Mouse (Mus musculus) CH12.LX (cell line): Measurements from ENCODE around the gene Acsl1. TPM values are rescaled to one million over a fixed set of nuclear protein-coding genes. Genes with fewer than 3 reads are reported as not detected.

Experiments used
- DNase-seq: peaks from one replicate; pipeline ENCODE4 v3.0.0-alpha.2; 2013; ENCODE audit errors: extremely low read depth
- H3K27ac ChIP-seq: 2 replicates; pipeline ENCODE4 v1.5.1; 2012; ENCODE audit warnings: low read depth, mild to moderate bottlenecking, control low read depth, moderate library complexity; ENCODE audit not compliant: insufficient read depth
- H3K27me3 ChIP-seq: replicated peaks from 2 replicates; pipeline ENCODE3; 2012; ENCODE audit warnings: inconsistent platforms
- H3K36me3 ChIP-seq, 2 experiments: replicated peaks in 1 of 2; 2 replicates each; pipeline versions ENCODE3 to v1.6.1; 2012; ENCODE audit warnings: inconsistent platforms in 1 of 2, low read length in 1 of 2, mild to moderate bottlenecking in 1 of 2, mixed read lengths in 1 of 2, moderate library complexity in 1 of 2; ENCODE audit not compliant: control insufficient read depth in 1 of 2, insufficient read depth in 1 of 2
- H3K4me1 ChIP-seq, 2 experiments: 2 replicates each; pipeline ENCODE4 v1.6.1; 2012; ENCODE audit warnings: inconsistent platforms in 1 of 2, moderate library complexity in 1 of 2; ENCODE audit not compliant: insufficient read depth in 2 of 2, control insufficient read depth in 1 of 2
- H3K4me2 ChIP-seq: 2 replicates; pipeline ENCODE4 v1.6.1; 2012; ENCODE audit warnings: low read depth, mild to moderate bottlenecking, control low read depth; ENCODE audit not compliant: poor library complexity, insufficient read depth, severe bottlenecking
- H3K4me3 ChIP-seq, 3 experiments: fragments of 150-350 bp in 1 of 3; sonication (generic) in 1 of 3; replicated peaks in 1 of 3; 2 replicates each; pipeline versions ENCODE3 to v1.5.1; 2011 to 2012; ENCODE audit warnings: low read depth in 2 of 3, low read length in 2 of 3, mild to moderate bottlenecking in 2 of 3, moderate library complexity in 2 of 3, control low read depth in 1 of 3, improper control_type of control experiment in 1 of 3, inconsistent platforms in 1 of 3, mixed read lengths in 1 of 3; ENCODE audit not compliant: poor library complexity in 1 of 3
- H3K79me2 ChIP-seq: replicated peaks from 2 replicates; pipeline ENCODE4 v1.6.1; 2012; ENCODE audit warnings: mild to moderate bottlenecking, moderate library complexity; ENCODE audit not compliant: control insufficient read depth, poor library complexity, insufficient read depth, severe bottlenecking; ENCODE audit errors: extremely low read depth
- H3K9ac ChIP-seq: 2 replicates; pipeline ENCODE4 v1.6.1; 2012; ENCODE audit warnings: low read depth, mild to moderate bottlenecking, control low read depth, moderate library complexity; ENCODE audit not compliant: insufficient read depth
- H3K9me3 ChIP-seq: replicated peaks from 2 replicates; pipeline ENCODE3; 2012; ENCODE audit warnings: low read length, inconsistent platforms, mixed read lengths
- ETS1 ChIP-seq: conservative IDR thresholded peaks from 2 replicates; pipeline ENCODE4 v1.6.1; 2012; ENCODE audit warnings: low read depth, mild to moderate bottlenecking, inconsistent platforms, low read length, improper control_type of control experiment, moderate library complexity
- IRF4 ChIP-seq: IDR thresholded peaks from 2 replicates; pipeline ENCODE4 v1.6.1; 2014; ENCODE audit warnings: low read depth, mild to moderate bottlenecking, inconsistent platforms, low read length, improper control_type of control experiment
- JUN ChIP-seq: IDR thresholded peaks from 2 replicates; pipeline ENCODE4 v1.6.1; 2011; ENCODE audit warnings: low read depth, mild to moderate bottlenecking, low read length, improper control_type of control experiment, moderate library complexity; ENCODE audit not compliant: insufficient read depth
- MEF2A ChIP-seq: IDR thresholded peaks from 2 replicates; pipeline ENCODE4 v1.6.1; 2014; ENCODE audit warnings: low read depth, mild to moderate bottlenecking, inconsistent platforms, low read length, improper control_type of control experiment, borderline replicate concordance
- MXI1 ChIP-seq: IDR thresholded peaks from 2 replicates; pipeline ENCODE4 v1.6.1; 2011; ENCODE audit warnings: mild to moderate bottlenecking, low read depth, low read length, improper control_type of control experiment
- NELFE ChIP-seq: IDR thresholded peaks from 2 replicates; pipeline ENCODE4 v1.6.1; 2011; ENCODE audit warnings: low read depth, low read length, improper control_type of control experiment
- PAX5 ChIP-seq: IDR thresholded peaks from 2 replicates; pipeline ENCODE4 v1.6.1; 2012; ENCODE audit warnings: low read length, inconsistent platforms, mixed read lengths
- POLR2A ChIP-seq: IDR thresholded peaks from 2 replicates; pipeline ENCODE4 v1.6.1; 2011; ENCODE audit warnings: low read depth, mild to moderate bottlenecking, improper control_type of control experiment, low read length
- POLR2AphosphoS2 ChIP-seq: IDR thresholded peaks from 2 replicates; pipeline ENCODE4 v1.6.1; 2011; ENCODE audit warnings: low read depth, low read length, improper control_type of control experiment
- SIN3A ChIP-seq: IDR thresholded peaks from 2 replicates; pipeline ENCODE4 v1.6.1; 2012; ENCODE audit warnings: low read length, improper control_type of control experiment, inconsistent platforms
- SMC3 ChIP-seq: IDR thresholded peaks from 2 replicates; pipeline ENCODE4 v1.6.1; 2011; ENCODE audit warnings: low read depth, low read length, improper control_type of control experiment
- TBP ChIP-seq: conservative IDR thresholded peaks from 2 replicates; pipeline ENCODE4 v1.6.1; 2011; ENCODE audit warnings: low read depth, low read length, improper control_type of control experiment
- USF2 ChIP-seq: conservative IDR thresholded peaks from 2 replicates; pipeline ENCODE4 v1.6.1; 2011; ENCODE audit warnings: low read depth, low read length, improper control_type of control experiment
- dilution Hi-C: fragments of 300-500 bp; cut with MboI; formaldehyde crosslinking; loops from 2 replicates; pipeline ENCODE4 v1.14.3; 2020; ENCODE audit warnings: low sequenced_read_pairs; ENCODE audit not compliant: extremely low pct_unique_long_range_greater_than_20kb, extremely low pct_ligation_motif_present
- in situ Hi-C: fragments of 300-500 bp; cut with MboI; formaldehyde crosslinking; loops from 3 replicates; pipeline ENCODE4 v1.14.3; 2019; ENCODE audit warnings: low sequenced_read_pairs, low pct_ligation_motif_present, low pct_unique_long_range_greater_than_20kb, mixed read lengths
- polyA plus RNA-seq: library from polyadenylated mRNA; unstranded; fragments of >175 nt; gene quantifications from 2 replicates; pipeline ENCODE4 v1.2.1, GENCODE M21; 2012; ENCODE audit warnings: low read depth; ENCODE audit not compliant: insufficient read length
- total RNA-seq, 2 experiments: library from RNA; depleted of rRNA; stranded (reverse); fragments of 300-350 nt in 1 of 2; fragments of >200 nt in 1 of 2; gene quantifications; 2 replicates each; pipeline ENCODE4 v1.2.3; 2012 to 2014

Gene Acsl1
- total and polyA plus RNA-seq, 3 experiments: 8.7 to 27.9 (median 19.5) TPM

DNA sequence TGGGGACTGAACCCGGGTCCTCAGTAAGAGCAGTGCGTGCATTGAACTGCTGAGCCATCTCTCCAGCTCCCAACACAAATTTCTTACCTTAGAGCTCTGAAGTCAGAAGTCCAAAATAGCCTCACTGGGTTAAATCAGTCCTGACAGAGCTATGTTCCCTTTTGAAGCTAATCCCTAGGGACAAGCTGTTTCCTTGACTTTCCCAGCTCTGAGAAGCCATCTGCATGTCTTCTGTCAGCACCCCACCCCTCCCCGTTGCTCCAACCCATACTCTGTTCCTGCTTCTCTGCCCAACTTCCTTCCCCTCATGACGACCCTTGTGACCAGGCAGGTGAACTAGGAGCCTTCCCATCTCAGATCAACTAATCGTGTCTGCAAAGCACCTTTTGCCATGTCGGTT is 49.3 kb upstream of the Acsl1 start:
- no peaks in the 10 kb centered on the region for H3K79me2 ChIP-seq

DNA sequence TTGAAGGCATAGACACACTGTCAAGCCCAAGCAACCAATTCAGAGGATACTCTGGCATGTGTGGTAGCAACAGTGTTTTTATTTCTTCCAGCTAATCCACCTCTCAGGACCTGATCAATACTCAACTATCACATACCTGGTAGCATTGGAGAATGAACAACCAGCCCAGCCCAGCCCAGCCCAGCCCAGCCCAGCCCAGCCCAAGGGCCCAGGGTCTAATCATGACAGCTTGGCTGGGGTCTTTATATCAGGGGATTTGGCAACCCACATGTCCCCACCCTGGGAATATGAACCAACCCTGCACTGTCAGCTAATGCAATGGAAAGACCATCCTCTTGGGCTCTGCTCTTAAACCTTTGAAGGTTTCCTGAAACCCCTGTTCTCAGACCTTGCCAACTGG is 42.9 kb upstream of the Acsl1 start:
- no peaks in the 10 kb centered on the region for H3K27me3 ChIP-seq
- no peak for DNase-seq
- H3K4me1 ChIP-seq: peaks cover 2 to 11% of the 10 kb centered on the region in 2 experiments; a peak in 1 of 4 replicates
- H3K79me2 ChIP-seq: no peaks in the 10 kb centered on the region
- H3K4me2 ChIP-seq: no peak overlapping the region
- H3K27ac ChIP-seq: no peak overlapping the region
- H3K9ac ChIP-seq: no peak overlapping the region
- no peak for TF ChIP-seq USF2
- no peak for TF ChIP-seq POLR2AphosphoS2
- no peak for TF ChIP-seq IRF4
- no peak for TF ChIP-seq NELFE
- TF ChIP-seq TBP: no peak
- no peak for TF ChIP-seq SIN3A
- no peak for TF ChIP-seq POLR2A
- no peak for TF ChIP-seq ETS1
- no peak for TF ChIP-seq JUN
- TF ChIP-seq MXI1: no peak
- no peak for TF ChIP-seq PAX5
- TF ChIP-seq, all 38 proteins: peak for 0
- in situ Hi-C loops: no loop called here
- Histone ChIP-seq H3K4me3 (no peak overlapping the region), H3K36me3 (no peaks in the 10 kb centered on the region), H3K9me3 (peaks cover 5% of the 10 kb centered on the region)
- dilution Hi-C loops: no loop called here

More for the DNA sequence above, 49.3 kb upstream of the Acsl1 start:
- H3K4me2 ChIP-seq: no peak overlapping the region
- no peaks in the 10 kb centered on the region for H3K9me3 ChIP-seq
- H3K9ac ChIP-seq: no peak overlapping the region
- TF ChIP-seq POLR2AphosphoS2: no peak
- TF ChIP-seq MEF2A: peak; percentile 60; the same call in 1 of the 2 replicates
- H3K4me3 ChIP-seq: no peak overlapping the region
- in situ Hi-C loops: no loop called here
- no peaks in the 10 kb centered on the region for H3K27me3 ChIP-seq
- dilution Hi-C loops: no loop called here
- H3K4me1 ChIP-seq: peaks cover 5 to 29% of the 10 kb centered on the region in 2 experiments; a peak in 3 of 4 replicates
- no peak overlapping the region for H3K27ac ChIP-seq
- no peaks in the 10 kb centered on the region for H3K36me3 ChIP-seq
- no peak for DNase-seq

DNA sequence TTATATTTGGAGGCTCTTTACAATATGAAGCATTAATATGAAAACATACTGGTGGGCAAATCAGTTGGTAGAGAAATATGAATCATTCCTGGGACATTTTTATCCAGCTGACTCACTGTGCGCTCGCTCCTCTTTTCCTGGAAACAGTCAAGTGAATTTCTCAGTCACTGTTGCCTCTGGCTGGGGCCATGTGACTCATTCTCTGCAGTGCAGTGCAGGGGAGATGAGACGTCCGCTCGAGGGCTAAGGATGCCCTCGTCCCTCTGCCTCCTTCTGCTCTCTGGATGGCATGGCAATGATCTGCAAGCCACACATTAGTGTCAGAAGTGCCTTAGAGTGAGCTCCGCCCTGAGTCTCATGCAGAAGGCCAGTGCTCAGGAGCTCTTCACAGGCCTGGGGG is 41.0 kb upstream of the Acsl1 start:
- Histone ChIP-seq H3K79me2 (no peaks in the 10 kb centered on the region), H3K4me1 (peaks cover 2 to 20% of the 10 kb centered on the region in 2 experiments; a peak in 1 of 4 replicates), H3K4me2 (no peak overlapping the region), H3K27ac (no peak overlapping the region), H3K9ac (no peak overlapping the region), H3K36me3 (no peaks in the 10 kb centered on the region), H3K9me3 (peaks cover 5% of the 10 kb centered on the region), H3K27me3 (no peaks in the 10 kb centered on the region), H3K4me3 (no peak overlapping the region)
- dilution Hi-C loops: no loop called here
- in situ Hi-C loops: loop anchor here (5.0 kb wide), 1 partner anchor 33 kb away; no protein-coding TSS in a partner anchor
- no peak for TF ChIP-seq POLR2A
- TF ChIP-seq NELFE: no peak
- TF ChIP-seq SMC3: no peak
- no peak for DNase-seq
